Mouse (Mus musculus) liver, embryonic 11.5 days (tissue): Measurements from ENCODE around the gene Tmem120b. TPM values are rescaled to one million over a fixed set of nuclear protein-coding genes. Genes with fewer than 3 reads are reported as not detected.

Experiments
- ATAC-seq: fragments of 200-750 bp; cut with Nextera tagmentation; replicated peaks from 2 replicates; pipeline ENCODE4 v1.8.0; 2017; ENCODE audit warnings: moderate number of reproducible peaks, mild to moderate bottlenecking, moderate TSS enrichment, moderate library complexity; ENCODE audit not compliant: low FRiP score
- DNase-seq: peaks from one replicate; pipeline ENCODE4 v3.0.0-alpha.2; 2017; ENCODE audit warnings: low spot score
- H3K27ac ChIP-seq: fragments of 300-500 bp; sonication (generic); 2 replicates; pipeline ENCODE4 v1.5.1; 2014; ENCODE audit warnings: mild to moderate bottlenecking, low read depth, low read length, control low read depth
- H3K27me3 ChIP-seq: fragments of 300-500 bp; sonication (generic); replicated peaks from 2 replicates; pipeline ENCODE4 v1.6.1; 2014; ENCODE audit warnings: low read length, mixed read lengths; ENCODE audit not compliant: control insufficient read depth, insufficient read depth
- H3K36me3 ChIP-seq: fragments of 300-500 bp; sonication (generic); 2 replicates; pipeline ENCODE4 v1.6.1; 2014; ENCODE audit warnings: mild to moderate bottlenecking, low read length, moderate library complexity, mixed read lengths; ENCODE audit not compliant: control insufficient read depth, insufficient read depth
- H3K4me1 ChIP-seq: fragments of 300-500 bp; sonication (generic); replicated peaks from 2 replicates; pipeline ENCODE4 v1.6.1; 2014; ENCODE audit warnings: low read length, mixed read lengths; ENCODE audit not compliant: control insufficient read depth, insufficient read depth
- H3K4me2 ChIP-seq: fragments of 300-500 bp; sonication (generic); 2 replicates; pipeline ENCODE4 v1.6.1; 2014; ENCODE audit warnings: mild to moderate bottlenecking, control low read depth, moderate library complexity
- H3K4me3 ChIP-seq: fragments of 300-500 bp; sonication (generic); 2 replicates; pipeline ENCODE4 v1.5.1; 2014; ENCODE audit warnings: low read depth, low read length, control low read depth
- H3K9ac ChIP-seq: fragments of 300-500 bp; sonication (generic); 2 replicates; pipeline ENCODE4 v1.6.1; 2014; ENCODE audit warnings: low read depth, low read length, control low read depth
- H3K9me3 ChIP-seq: fragments of 300-500 bp; sonication (generic); 2 replicates; pipeline ENCODE4 v1.6.1; 2016; ENCODE audit warnings: low read length, inconsistent platforms, mixed read lengths; ENCODE audit not compliant: control insufficient read depth
- WGBS: fragments of 180-500 bp; shearing (Covaris S2); extraction: QIAGEN DNeasy Blood & Tissue Kit; methylation state at CpG from one replicate; pipeline ENCODE4 v1.1.7; 2014; 5-methylcytosine and 5-hydroxymethylcytosine counted together
- polyA plus RNA-seq: library from polyadenylated mRNA; unstranded; fragments of >200 nt; fragmentation: Nextera tagmentation; extraction: Ambion mirVana; gene quantifications from 2 replicates; pipeline ENCODE4 v1.2.1, GENCODE M21; 2014

Tmem120b gene
- polyA plus RNA-seq, 1 experiment from 2014 or later, result 24.3 TPM

GRCm38 (mm10) chr5:123160341-123160740 lies 92.1 kb downstream of the Tmem120b start:
- no peak for ATAC-seq
- no peak overlapping the region for H3K4me2 ChIP-seq
- WGBS, result 91% methylated on average over 15 of the region's 15 CpGs

GRCm38 (mm10) chr5:123162942-123163341 lies 94.7 kb downstream of the Tmem120b start:
- no peak for ATAC-seq
- no peaks in the 10 kb centered on the region for H3K4me1 ChIP-seq
- no peak for DNase-seq
- no peak overlapping the region for H3K4me2 ChIP-seq
- H3K27me3 ChIP-seq, result no peaks in the 10 kb centered on the region
- no peak overlapping the region for H3K27ac ChIP-seq
- H3K4me3 ChIP-seq, result no peak overlapping the region
- no peaks in the 10 kb centered on the region for H3K9me3 ChIP-seq
- peaks cover 60% of the 10 kb centered on the region for H3K36me3 ChIP-seq
- WGBS, result 84% methylated on average over 9 of the region's 9 CpGs
- H3K9ac ChIP-seq, result no peak overlapping the region

More at GRCm38 (mm10) chr5:123160341-123160740, 92.1 kb downstream of the Tmem120b start:
- peaks cover 62% of the 10 kb centered on the region for H3K36me3 ChIP-seq
- no peak overlapping the region for H3K27ac ChIP-seq
- H3K9ac ChIP-seq, result no peak overlapping the region
- no peaks in the 10 kb centered on the region for H3K4me1 ChIP-seq
- no peaks in the 10 kb centered on the region for H3K27me3 ChIP-seq
- no peak for DNase-seq
- no peaks in the 10 kb centered on the region for H3K9me3 ChIP-seq
- H3K4me3 ChIP-seq, result no peak overlapping the region

GRCm38 (mm10) chr5:123166437-123166836 lies 98.2 kb downstream of the Tmem120b start:
- no peaks in the 10 kb centered on the region for H3K27me3 ChIP-seq
- WGBS, result 92% methylated on average over 10 of the region's 10 CpGs
- no peak overlapping the region for H3K4me2 ChIP-seq
- no peak overlapping the region for H3K4me3 ChIP-seq
- no peak overlapping the region for H3K27ac ChIP-seq
- no peak overlapping the region for H3K9ac ChIP-seq
- H3K4me1 ChIP-seq, result no peaks in the 10 kb centered on the region
- H3K36me3 ChIP-seq, result peaks cover 27% of the 10 kb centered on the region
- H3K9me3 ChIP-seq, result no peaks in the 10 kb centered on the region
- DNase-seq, result no peak
- ATAC-seq, result no peak

Other genes starting within 250 kb of the Tmem120b start
- 392 and 418 TPM in 2 replicates for gene Anapc5, start 247.1 kb upstream of the Tmem120b start, polyA plus RNA-seq
- gene Rnf34, start 218.4 kb upstream of the Tmem120b start, polyA plus RNA-seq, result 24.6 and 26.5 TPM in 2 replicates
- 46.8 and 48.8 TPM in 2 replicates for gene Kdm2b, start 78.6 kb upstream of the Tmem120b start, polyA plus RNA-seq
- gene Orai1, start 53.3 kb upstream of the Tmem120b start, polyA plus RNA-seq, result 8.6 and 9.6 TPM in 2 replicates
- gene Morn3, start 21.4 kb upstream of the Tmem120b start, polyA plus RNA-seq, result not detected in 2 replicates
- 4.6 and 4.8 TPM in 2 replicates for gene Rhof, start 64.3 kb downstream of the Tmem120b start, polyA plus RNA-seq
- 7.9 and 9.6 TPM in 2 replicates for gene Setd1b, start 73.8 kb downstream of the Tmem120b start, polyA plus RNA-seq
- 103 TPM in 2 replicates for gene Psmd9, start 101.0 kb downstream of the Tmem120b start, polyA plus RNA-seq
- 2.5 and 3.5 TPM in 2 replicates for gene Hpd, start 114.3 kb downstream of the Tmem120b start, polyA plus RNA-seq
- 0.12 and 0.40 TPM in 2 replicates for gene Wdr66, start 183.7 kb downstream of the Tmem120b start, polyA plus RNA-seq